Mouse (Mus musculus): ENCODE results near the gene Chchd6. TPM values are rescaled to one million over a fixed set of nuclear protein-coding genes. Genes with fewer than 3 reads are reported as not detected.

The Chchd6 gene
- polyA plus RNA-seq, 1 experiment from 2014 or later = 126 TPM

- H3K36me3 ChIP-seq = no peaks in the 10 kb centered on the region
- no peak overlapping the region for H3K4me3 ChIP-seq (replicated peaks)
- no peak overlapping the region for H3K4me2 ChIP-seq (replicated peaks)
- no peak overlapping the region for H3K27ac ChIP-seq
- H3K9me3 ChIP-seq = no peaks in the 10 kb centered on the region
- no peak for ATAC-seq
- no peak overlapping the region for H3K9ac ChIP-seq (replicated peaks)
- peaks cover 10% of the 10 kb centered on the region for H3K4me1 ChIP-seq (replicated peaks)
- WGBS = 86% methylated on average over 5 of the region's 5 CpGs
- no peaks in the 10 kb centered on the region; the same call in 1 of the 2 replicates for H3K27me3 ChIP-seq
Measured at GRCm38 (mm10) chr6:89408259-89408658, 187.2 kb downstream of the Chchd6 start.

DNA sequence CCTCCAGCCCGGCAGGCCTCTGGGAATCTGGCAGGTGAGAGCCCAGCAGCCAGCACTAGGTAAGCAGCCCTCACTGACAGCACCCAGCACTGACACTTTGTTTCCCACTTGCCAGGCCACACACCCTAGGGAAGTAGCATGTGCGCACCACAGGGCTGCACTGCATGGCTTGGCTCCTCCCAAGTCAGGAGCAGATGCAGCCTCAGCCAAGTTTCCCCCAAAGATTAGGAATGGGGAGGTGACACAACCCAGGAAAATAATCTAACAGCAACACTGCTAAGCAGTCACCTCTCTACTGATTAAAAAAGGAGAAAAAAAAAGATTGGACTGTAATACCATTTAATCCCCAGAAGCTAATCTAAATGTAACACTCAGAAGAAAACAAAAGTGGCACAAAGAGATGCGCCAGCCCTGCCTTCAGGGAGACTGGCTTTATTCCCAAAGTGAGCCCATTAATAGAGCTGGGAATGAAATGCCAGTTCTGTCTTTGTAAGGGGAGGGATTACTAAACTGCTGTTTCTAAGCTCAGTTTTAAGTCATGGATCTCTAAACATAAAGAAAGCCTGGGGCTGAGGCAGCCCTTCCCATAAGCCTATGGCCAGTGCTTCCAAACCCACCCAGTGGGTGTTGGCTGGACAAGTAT lies 188.1 kb downstream of the Chchd6 start:
- Histone ChIP-seq H3K9me3 (no peaks in the 10 kb centered on the region), H3K4me3 (replicated peaks) (no peak overlapping the region), H3K4me1 (replicated peaks) (peaks cover 10% of the 10 kb centered on the region), H3K9ac (replicated peaks) (no peak overlapping the region), H3K36me3 (no peaks in the 10 kb centered on the region), H3K4me2 (replicated peaks) (no peak overlapping the region), H3K27me3 (no peaks in the 10 kb centered on the region; the same call in 1 of the 2 replicates), H3K27ac (peak overlapping the region; percentile 61; the same call in 1 of the 2 replicates)
- peak; percentile 40; the same call in 1 of the 2 replicates for ATAC-seq
- 48% methylated on average over 3 of the region's 3 CpGs for WGBS

DNA sequence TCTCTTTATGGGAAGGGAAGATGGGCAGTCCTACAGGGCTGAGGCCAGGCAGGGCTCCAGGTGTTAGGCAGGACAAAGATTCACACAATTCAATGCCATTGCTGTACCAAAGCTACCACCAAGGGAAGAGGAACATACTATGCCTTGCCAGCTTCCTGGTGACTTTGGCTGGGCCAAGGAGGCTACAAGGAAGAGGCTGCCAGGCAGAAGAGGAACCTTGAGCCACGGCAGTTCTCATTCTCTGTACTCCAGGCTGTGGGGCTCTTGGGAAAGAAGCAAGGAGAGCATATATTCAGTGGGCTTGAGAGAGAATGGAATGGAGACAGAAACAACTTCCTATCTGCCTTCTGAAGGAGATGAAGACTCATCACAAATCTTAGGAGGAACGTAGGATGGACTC lies 190.5 kb downstream of the Chchd6 start:
- Histone ChIP-seq H3K4me2 (replicated peaks) (no peak overlapping the region), H3K36me3 (no peaks in the 10 kb centered on the region), H3K9me3 (no peaks in the 10 kb centered on the region), H3K4me1 (replicated peaks) (peaks cover 10% of the 10 kb centered on the region), H3K27me3 (no peaks in the 10 kb centered on the region; the same call in 1 of the 2 replicates), H3K27ac (no peak overlapping the region), H3K9ac (replicated peaks) (no peak overlapping the region), H3K4me3 (replicated peaks) (no peak overlapping the region)
- 90% methylated on average over 2 of the region's 2 CpGs for WGBS
- no peak for ATAC-seq

GRCm38 (mm10) chr6:89403257-89404225 lies 191.9 kb downstream of the Chchd6 start:
- no peaks in the 10 kb centered on the region; the same call in 1 of the 2 replicates for H3K27me3 ChIP-seq
- H3K9ac ChIP-seq (replicated peaks) = no peak overlapping the region
- no peak for ATAC-seq
- no peaks in the 10 kb centered on the region for H3K9me3 ChIP-seq
- no peak overlapping the region for H3K4me3 ChIP-seq (replicated peaks)
- H3K27ac ChIP-seq = no peak overlapping the region
- H3K36me3 ChIP-seq = no peaks in the 10 kb centered on the region
- peaks cover 10% of the 10 kb centered on the region for H3K4me1 ChIP-seq (replicated peaks)
- WGBS = 91% methylated on average over 2 of the region's 2 CpGs
- no peak overlapping the region for H3K4me2 ChIP-seq (replicated peaks)

GRCm38 (mm10) chr6:89402406-89402805 lies 193.0 kb downstream of the Chchd6 start:
- peaks cover 5% of the 10 kb centered on the region for H3K4me1 ChIP-seq (replicated peaks)

DNA sequence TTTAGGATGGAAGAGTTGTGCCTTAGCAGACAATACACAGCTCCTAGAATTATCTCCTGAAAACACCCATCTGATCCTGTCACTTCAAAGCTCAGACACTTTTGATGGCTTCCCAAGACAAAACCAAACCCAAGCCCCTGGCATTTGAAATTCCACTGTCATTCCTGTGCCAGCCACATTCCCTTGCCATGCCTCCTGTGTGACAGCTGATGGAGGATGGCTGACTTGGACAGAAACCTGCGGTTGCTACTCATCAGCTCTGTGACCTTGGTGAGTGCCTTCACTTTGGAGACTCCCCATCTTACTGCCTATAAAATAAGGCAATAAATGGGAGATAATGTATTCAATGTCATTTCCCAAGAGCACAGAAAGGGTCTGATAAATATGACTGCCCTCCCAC lies 195.9 kb downstream of the Chchd6 start:
- no peaks in the 10 kb centered on the region for H3K9me3 ChIP-seq
- H3K27me3 ChIP-seq = no peaks in the 10 kb centered on the region
- no peak overlapping the region for H3K4me3 ChIP-seq (replicated peaks)
- H3K4me1 ChIP-seq (replicated peaks) = no peaks in the 10 kb centered on the region
- H3K36me3 ChIP-seq = no peaks in the 10 kb centered on the region
- no peak overlapping the region for H3K27ac ChIP-seq
- no peak for ATAC-seq
- 92% methylated on average over 1 of the region's 1 CpGs for WGBS
- H3K4me2 ChIP-seq (replicated peaks) = no peak overlapping the region
- no peak overlapping the region for H3K9ac ChIP-seq (replicated peaks)

More at GRCm38 (mm10) chr6:89402406-89402805, 193.0 kb downstream of the Chchd6 start:
- H3K4me2 ChIP-seq (replicated peaks) = no peak overlapping the region
- no peaks in the 10 kb centered on the region for H3K9me3 ChIP-seq
- no peaks in the 10 kb centered on the region for H3K36me3 ChIP-seq
- H3K27me3 ChIP-seq = no peaks in the 10 kb centered on the region; the same call in 1 of the 2 replicates
- no peak overlapping the region for H3K9ac ChIP-seq (replicated peaks)
- ATAC-seq = no peak
- no peak overlapping the region for H3K27ac ChIP-seq
- 78% methylated on average over 2 of the region's 2 CpGs for WGBS
- no peak overlapping the region for H3K4me3 ChIP-seq (replicated peaks)

GRCm38 (mm10) chr6:89397919-89398318 lies 197.5 kb downstream of the Chchd6 start:
- no peak overlapping the region for H3K4me2 ChIP-seq (replicated peaks)
- H3K9ac ChIP-seq (replicated peaks) = no peak overlapping the region
- H3K27me3 ChIP-seq = no peaks in the 10 kb centered on the region
- no peaks in the 10 kb centered on the region for H3K4me1 ChIP-seq (replicated peaks)
- 89% methylated on average over 4 of the region's 4 CpGs for WGBS
- no peak for ATAC-seq
- H3K36me3 ChIP-seq = no peaks in the 10 kb centered on the region
- H3K27ac ChIP-seq = no peak overlapping the region
- H3K4me3 ChIP-seq (replicated peaks) = no peak overlapping the region
- H3K9me3 ChIP-seq = no peaks in the 10 kb centered on the region

- Histone ChIP-seq H3K27me3 (no peaks in the 10 kb centered on the region), H3K27ac (no peak overlapping the region), H3K4me1 (replicated peaks) (no peaks in the 10 kb centered on the region), H3K9ac (replicated peaks) (no peak overlapping the region), H3K36me3 (no peaks in the 10 kb centered on the region), H3K4me2 (replicated peaks) (no peak overlapping the region), H3K9me3 (no peaks in the 10 kb centered on the region), H3K4me3 (replicated peaks) (no peak overlapping the region)
- ATAC-seq = no peak
- WGBS = 88% methylated on average over 2 of the region's 2 CpGs
Measured at GRCm38 (mm10) chr6:89393820-89394219, 201.6 kb downstream of the Chchd6 start.

DNA sequence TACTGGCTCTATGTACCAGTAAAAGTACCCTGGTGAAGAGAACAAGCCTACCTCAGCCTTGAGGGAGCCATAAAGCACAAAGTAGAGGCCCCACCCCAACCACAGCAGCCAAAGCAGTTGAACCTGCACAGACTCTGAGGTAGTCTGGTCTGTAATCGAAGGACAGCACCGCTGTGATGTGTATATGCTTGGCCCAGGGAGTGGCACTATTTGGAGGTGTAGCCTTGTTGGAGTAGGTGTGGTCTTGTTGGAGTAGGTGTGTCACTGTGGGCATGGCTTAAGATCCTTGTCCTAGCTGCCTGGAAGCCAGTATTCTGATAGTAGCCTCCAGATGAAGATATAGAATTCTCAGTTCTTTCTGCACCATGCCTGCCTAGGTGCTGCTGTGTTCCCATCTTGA lies 203.2 kb downstream of the Chchd6 start:
- Histone ChIP-seq H3K9ac (replicated peaks) (no peak overlapping the region), H3K4me3 (replicated peaks) (no peak overlapping the region), H3K4me1 (replicated peaks) (no peaks in the 10 kb centered on the region), H3K27ac (no peak overlapping the region), H3K27me3 (no peaks in the 10 kb centered on the region), H3K9me3 (no peaks in the 10 kb centered on the region), H3K4me2 (replicated peaks) (no peak overlapping the region), H3K36me3 (no peaks in the 10 kb centered on the region)
- ATAC-seq = no peak
- WGBS = 91% methylated on average over 2 of the region's 2 CpGs

DNA sequence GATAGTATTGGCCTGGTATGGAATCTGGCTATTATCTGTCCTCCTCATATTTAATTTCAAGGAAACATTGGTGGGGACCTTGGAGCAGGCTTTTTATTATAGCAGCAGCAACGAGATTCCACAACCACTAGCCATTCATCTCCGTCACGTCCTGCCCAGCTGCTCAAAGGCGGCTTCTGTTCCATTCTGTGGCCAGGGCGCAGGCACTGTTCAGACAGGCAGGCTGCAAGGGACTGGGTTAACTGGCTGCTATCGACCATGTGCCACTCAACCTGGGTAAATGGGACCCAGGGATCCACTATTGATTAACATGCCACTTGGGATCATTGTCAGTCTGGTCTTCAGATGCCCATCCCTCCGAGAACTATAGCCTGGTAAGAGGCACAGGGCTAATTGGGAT lies 205.7 kb downstream of the Chchd6 start:
- H3K36me3 ChIP-seq = no peaks in the 10 kb centered on the region
- H3K27me3 ChIP-seq = no peaks in the 10 kb centered on the region
- no peak overlapping the region for H3K4me2 ChIP-seq (replicated peaks)
- no peak overlapping the region for H3K9ac ChIP-seq (replicated peaks)
- no peak for ATAC-seq
- WGBS = 73% methylated on average over 7 of the region's 7 CpGs
- no peaks in the 10 kb centered on the region for H3K4me1 ChIP-seq (replicated peaks)
- H3K27ac ChIP-seq = no peak overlapping the region
- H3K4me3 ChIP-seq (replicated peaks) = no peak overlapping the region
- no peaks in the 10 kb centered on the region for H3K9me3 ChIP-seq

DNA sequence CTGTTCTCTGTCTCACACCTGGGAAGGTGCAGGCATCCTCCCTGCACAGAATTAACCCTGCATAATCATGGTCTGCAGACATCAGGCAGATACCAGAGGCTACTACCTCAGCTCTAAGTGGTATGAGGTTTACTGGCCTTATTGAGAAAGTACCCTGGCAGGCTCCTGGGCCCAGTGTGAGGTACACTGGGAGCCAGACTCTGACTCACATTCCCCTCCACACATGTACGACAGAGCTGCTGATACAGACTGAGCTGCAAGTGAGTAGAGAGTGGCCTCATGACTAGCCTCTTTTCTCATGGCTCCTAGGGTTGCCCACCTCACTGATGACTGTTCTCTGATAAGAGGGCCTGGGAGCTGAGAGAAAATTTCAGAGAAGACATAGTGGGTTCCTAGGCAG lies 208.5 kb downstream of the Chchd6 start:
- no peak for ATAC-seq
- H3K9me3 ChIP-seq = no peaks in the 10 kb centered on the region
- WGBS = 82% methylated on average over 1 of the region's 1 CpGs
- H3K9ac ChIP-seq (replicated peaks) = no peak overlapping the region
- H3K4me2 ChIP-seq (replicated peaks) = no peak overlapping the region
- no peaks in the 10 kb centered on the region for H3K27me3 ChIP-seq
- H3K4me1 ChIP-seq (replicated peaks) = no peaks in the 10 kb centered on the region
- no peak overlapping the region for H3K27ac ChIP-seq
- no peak overlapping the region for H3K4me3 ChIP-seq (replicated peaks)
- no peaks in the 10 kb centered on the region for H3K36me3 ChIP-seq

DNA sequence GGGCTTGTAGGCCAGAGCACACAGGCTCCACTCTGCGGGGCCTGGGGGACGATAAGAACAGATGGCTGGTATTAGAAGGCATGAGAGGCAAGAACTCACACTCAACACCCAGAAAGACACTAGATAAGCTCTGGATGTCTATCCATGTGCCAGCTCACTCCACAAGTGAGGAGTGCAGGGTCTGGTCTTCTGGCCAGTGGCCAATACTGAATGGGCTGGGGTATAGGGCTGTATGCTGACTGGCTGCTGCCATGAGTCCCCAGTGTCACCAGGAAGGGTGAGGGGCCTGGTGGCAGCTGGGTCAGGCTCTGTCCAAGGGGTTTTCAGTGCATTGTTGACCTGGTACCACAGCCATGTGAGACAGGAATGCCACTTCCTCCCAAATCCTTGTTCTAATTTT lies 210.8 kb downstream of the Chchd6 start:
- no peak for ATAC-seq
- Histone ChIP-seq H3K27me3 (no peaks in the 10 kb centered on the region), H3K9me3 (no peaks in the 10 kb centered on the region), H3K4me3 (replicated peaks) (no peak overlapping the region), H3K4me1 (replicated peaks) (no peaks in the 10 kb centered on the region), H3K9ac (replicated peaks) (no peak overlapping the region), H3K27ac (no peak overlapping the region), H3K36me3 (no peaks in the 10 kb centered on the region), H3K4me2 (replicated peaks) (no peak overlapping the region)
- 84% methylated on average over 2 of the region's 2 CpGs for WGBS
